Mouse (Mus musculus): Measurements from ENCODE around the gene Tbcb. TPM values are rescaled to one million over a fixed set of nuclear protein-coding genes. Genes with fewer than 3 reads are reported as not detected.

Gene Tbcb
- total and polyA plus RNA-seq, 2 experiments from 2014 or later: 129 to 473 TPM

GRCm38 (mm10) chr7:30235625-30236024, 3.6 kb upstream of the Tbcb start, which contains the start of gene Ovol3:
Gene Ovol3, minus strand, starts transcription at chr7:30235725.
- no peak for DNase-seq (ENCODE audit: low spot score)
- no peak within 1 kb of the TSS for H3K4me2 ChIP-seq (ENCODE audit: low read depth, low read length)
- H3K27me3 ChIP-seq (ENCODE audit: insufficient read depth, low read length): no peaks in the 10 kb centered on the region
- peaks cover 5% of the 10 kb centered on the region; the same call in 1 of the 2 replicates for H3K4me1 ChIP-seq (ENCODE audit: insufficient read depth, low read length)
- TF ChIP-seq CTCF (IDR thresholded peaks at IDR 0.05; ENCODE audit: low read depth): no peak
- peaks cover 5% of the 10 kb centered on the region; the same call in 1 of the 2 replicates for H3K36me3 ChIP-seq (ENCODE audit: insufficient read depth, low read length)
- no peak within 1 kb of the TSS for H3K9ac ChIP-seq (replicated peaks; ENCODE audit: low read length)
- H3K27ac ChIP-seq: no peak within 1 kb of the TSS
- no peaks in the 10 kb centered on the region for H3K9me3 ChIP-seq (ENCODE audit: low read length)
- ATAC-seq: no peak
- H3K4me3 ChIP-seq (ENCODE audit: low read length): no peak within 1 kb of the TSS
- 78% methylated on average over 4 of the region's 4 CpGs for WGBS

- no peak for TF ChIP-seq CTCF (IDR thresholded peaks at IDR 0.05; ENCODE audit: low read depth)
- ATAC-seq (no peak), DNase-seq (ENCODE audit: low spot score) (no peak)
- Histone ChIP-seq H3K9ac (replicated peaks; ENCODE audit: low read length) (no peak overlapping the region), H3K27me3 (ENCODE audit: insufficient read depth, low read length) (no peaks in the 10 kb centered on the region), H3K4me2 (ENCODE audit: low read depth, low read length) (no peak overlapping the region), H3K36me3 (ENCODE audit: insufficient read depth, low read length) (peaks cover 5% of the 10 kb centered on the region; the same call in 1 of the 2 replicates), H3K27ac (no peak overlapping the region), H3K4me3 (ENCODE audit: low read length) (no peak overlapping the region), H3K9me3 (ENCODE audit: low read length) (no peaks in the 10 kb centered on the region), H3K4me1 (ENCODE audit: insufficient read depth, low read length) (peaks cover 7% of the 10 kb centered on the region; the same call in 1 of the 2 replicates)
- WGBS: 89% methylated on average over 8 of the region's 8 CpGs
Measured at GRCm38 (mm10) chr7:30235091-30235490, 3.0 kb upstream of the Tbcb start.

- peaks cover 5% of the 10 kb centered on the region; the same call in 1 of the 2 replicates for H3K36me3 ChIP-seq (ENCODE audit: insufficient read depth, low read length)
- no peak for ATAC-seq
Measured at GRCm38 (mm10) chr7:30234276-30234858, 2.3 kb upstream of the Tbcb start.

DNA sequence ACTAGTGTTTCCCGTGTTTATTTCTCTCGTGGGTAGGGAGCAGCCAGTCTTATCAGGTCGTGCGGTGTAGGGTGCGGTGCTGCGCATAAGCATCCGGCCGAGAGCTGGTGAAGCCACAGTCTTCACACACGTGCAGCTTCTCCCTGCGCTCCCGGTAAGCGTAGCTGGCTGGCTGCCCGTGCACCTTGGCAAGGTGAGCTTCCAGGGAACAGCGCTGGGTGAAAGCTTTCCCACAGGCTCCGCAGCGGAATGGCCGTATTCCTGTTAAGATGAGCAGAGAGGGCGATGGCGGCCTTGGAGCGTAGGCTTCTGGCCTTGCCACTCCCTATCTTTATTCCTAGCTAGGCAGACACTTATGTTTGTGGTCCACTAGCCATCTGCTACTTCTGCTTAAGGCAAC, 1.3 kb upstream of the Tbcb start:
- peaks cover 5% of the 10 kb centered on the region; the same call in 1 of the 2 replicates for H3K36me3 ChIP-seq (ENCODE audit: insufficient read depth, low read length)
- no peak overlapping the region for H3K27ac ChIP-seq
- WGBS: 89% methylated on average over 20 of the region's 20 CpGs
- H3K4me3 ChIP-seq (ENCODE audit: low read length): no peak overlapping the region
- H3K4me1 ChIP-seq (ENCODE audit: insufficient read depth, low read length): peaks cover 7% of the 10 kb centered on the region; the same call in 1 of the 2 replicates
- DNase-seq (ENCODE audit: low spot score): no peak
- ATAC-seq: no peak
- no peaks in the 10 kb centered on the region for H3K27me3 ChIP-seq (ENCODE audit: insufficient read depth, low read length)
- peak overlapping the region; percentile 58; the same call in 1 of the 2 replicates for H3K4me2 ChIP-seq (ENCODE audit: low read depth, low read length)
- no peak overlapping the region for H3K9ac ChIP-seq (replicated peaks; ENCODE audit: low read length)
- TF ChIP-seq CTCF (IDR thresholded peaks at IDR 0.05; ENCODE audit: low read depth): no peak
- H3K9me3 ChIP-seq (ENCODE audit: low read length): no peaks in the 10 kb centered on the region

More at GRCm38 (mm10) chr7:30234276-30234858, 2.3 kb upstream of the Tbcb start:
- H3K4me3 ChIP-seq (ENCODE audit: low read length): no peak overlapping the region
- H3K9me3 ChIP-seq (ENCODE audit: low read length): no peaks in the 10 kb centered on the region
- WGBS: 92% methylated on average over 15 of the region's 15 CpGs
- H3K4me2 ChIP-seq (ENCODE audit: low read depth, low read length): no peak overlapping the region
- H3K4me1 ChIP-seq (ENCODE audit: insufficient read depth, low read length): peaks cover 7% of the 10 kb centered on the region; the same call in 1 of the 2 replicates
- no peaks in the 10 kb centered on the region for H3K27me3 ChIP-seq (ENCODE audit: insufficient read depth, low read length)
- H3K27ac ChIP-seq: no peak overlapping the region
- no peak overlapping the region for H3K9ac ChIP-seq (replicated peaks; ENCODE audit: low read length)
- DNase-seq (ENCODE audit: low spot score): no peak
- no peak for TF ChIP-seq CTCF (IDR thresholded peaks at IDR 0.05; ENCODE audit: low read depth)

DNA sequence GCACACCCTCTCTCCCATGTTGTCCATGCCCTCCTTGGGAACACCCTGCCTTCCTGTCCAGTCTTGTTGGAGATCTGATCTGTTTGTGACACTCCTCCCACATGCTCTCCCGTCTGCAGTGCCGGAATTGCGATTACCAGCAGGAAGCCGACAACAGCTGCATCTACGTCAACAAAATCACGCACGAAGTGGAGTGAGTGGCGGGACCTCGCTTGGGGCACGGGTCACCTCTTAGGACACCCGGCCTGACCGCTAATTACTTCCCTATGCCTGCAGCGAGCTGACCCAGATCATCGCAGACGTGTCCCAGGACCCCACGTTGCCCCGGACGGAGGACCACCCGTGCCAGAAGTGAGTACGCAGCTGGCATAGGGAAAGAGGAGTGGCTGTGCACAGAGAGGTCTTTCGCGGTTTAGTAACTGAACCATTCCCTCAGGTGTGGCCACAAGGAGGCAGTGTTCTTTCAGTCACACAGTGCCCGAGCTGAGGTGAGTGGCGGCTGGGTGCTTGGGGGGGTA, 618 bp upstream of the Tbcb start:
- Histone ChIP-seq H3K4me3 (ENCODE audit: low read length) (peak overlapping the region; percentile 66), H3K4me1 (ENCODE audit: insufficient read depth, low read length) (peaks cover 7% of the 10 kb centered on the region; the same call in 1 of the 2 replicates), H3K9me3 (ENCODE audit: low read length) (no peaks in the 10 kb centered on the region), H3K27me3 (ENCODE audit: insufficient read depth, low read length) (no peaks in the 10 kb centered on the region), H3K27ac (peak overlapping the region; percentile 94), H3K9ac (replicated peaks; ENCODE audit: low read length) (peak overlapping the region; percentile 64), H3K36me3 (ENCODE audit: insufficient read depth, low read length) (peaks cover 9% of the 10 kb centered on the region), H3K4me2 (ENCODE audit: low read depth, low read length) (peak overlapping the region; percentile 58)
- peak; percentile 71 for TF ChIP-seq CTCF (IDR thresholded peaks at IDR 0.05; ENCODE audit: low read depth)
- ATAC-seq (peak; percentile 14), DNase-seq (ENCODE audit: low spot score) (peak; percentile 66)
- WGBS: 7% methylated on average over 24 of the region's 24 CpGs

- WGBS: 1% methylated on average over 16 of the region's 16 CpGs
- H3K27me3 ChIP-seq (ENCODE audit: insufficient read depth, low read length): no peaks in the 10 kb centered on the region
- peaks cover 20% of the 10 kb centered on the region for H3K36me3 ChIP-seq (ENCODE audit: insufficient read depth, low read length)
- H3K27ac ChIP-seq: peak overlapping the region; percentile 94
- ATAC-seq (no peak; the same call in 1 of the 2 replicates), DNase-seq (ENCODE audit: low spot score) (no peak)
- TF ChIP-seq CTCF (IDR thresholded peaks at IDR 0.05; ENCODE audit: low read depth): no peak
- no peaks in the 10 kb centered on the region for H3K9me3 ChIP-seq (ENCODE audit: low read length)
- H3K9ac ChIP-seq (replicated peaks; ENCODE audit: low read length): peak overlapping the region; percentile 64
- H3K4me1 ChIP-seq (ENCODE audit: insufficient read depth, low read length): peaks cover 7% of the 10 kb centered on the region; the same call in 1 of the 2 replicates
- peak overlapping the region; percentile 66 for H3K4me3 ChIP-seq (ENCODE audit: low read length)
- peak overlapping the region; percentile 72 for H3K4me2 ChIP-seq (ENCODE audit: low read depth, low read length)
Measured at GRCm38 (mm10) chr7:30231328-30231668, 774 bp downstream of the Tbcb start.

GRCm38 (mm10) chr7:30224206-30224605, 7.9 kb downstream of the Tbcb start:
- Histone ChIP-seq H3K4me3 (ENCODE audit: low read length) (no peak overlapping the region), H3K9ac (replicated peaks; ENCODE audit: low read length) (no peak overlapping the region), H3K36me3 (ENCODE audit: insufficient read depth, low read length) (peaks cover 34% of the 10 kb centered on the region), H3K27me3 (ENCODE audit: insufficient read depth, low read length) (no peaks in the 10 kb centered on the region), H3K9me3 (ENCODE audit: low read length) (no peaks in the 10 kb centered on the region), H3K4me1 (ENCODE audit: insufficient read depth, low read length) (no peaks in the 10 kb centered on the region), H3K4me2 (ENCODE audit: low read depth, low read length) (no peak overlapping the region), H3K27ac (no peak overlapping the region)
- TF ChIP-seq CTCF (IDR thresholded peaks at IDR 0.05; ENCODE audit: low read depth): no peak
- DNase-seq (ENCODE audit: low spot score) (no peak), ATAC-seq (no peak)
- 91% methylated on average over 12 of the region's 12 CpGs for WGBS
